Comparison of ENCODE assay signal across 32 mouse cellular contexts in genomic region chr12:108355271-108355670, GRCm38 (mm10). TPM values are rescaled to one million over a fixed set of nuclear protein-coding genes. Genes with fewer than 3 reads are reported as not detected.
DNase-seq lines count a peak whose midpoint lies in the region; ATAC-seq and TF ChIP-seq lines count a peak whose summit lies in the region.
"Had no signal": no experiment of that assay in that cellular context is flagged by ENCODE, and none has a peak within 500 bp of the region (broad histone marks: within the 10 kb centered on the region; RNA-seq: fewer than 3 reads in every experiment).

No protein-coding gene starts in this region.

- H3K4me2 ChIP-seq in embryonic facial prominence, embryonic 15.5 days (replicated peaks) = no peak overlapping the region
- no peak overlapping the region for H3K4me2 ChIP-seq in intestine, postnatal 0 days (replicated peaks; ENCODE audit: low read depth)
- H3K4me2 ChIP-seq: embryonic facial prominence, embryonic 12.5 days; forebrain, embryonic 12.5 days; heart, embryonic 11.5 days; hindbrain, embryonic 12.5 days; intestine, embryonic 15.5 days; lung, embryonic 14.5 days; neural tube, embryonic 15.5 days had no signal

- H3K9me3 ChIP-seq in embryonic facial prominence, embryonic 15.5 days (replicated peaks) = no peaks in the 10 kb centered on the region
- H3K9me3 ChIP-seq in embryonic facial prominence, embryonic 10.5 days = peaks cover 4% of the 10 kb centered on the region; the same call in 1 of the 2 replicates
- H3K9me3 ChIP-seq in intestine, postnatal 0 days (ENCODE audit: control insufficient read depth) = no peaks in the 10 kb centered on the region
- H3K9me3 ChIP-seq: embryonic facial prominence, embryonic 12.5 days; hindbrain, embryonic 12.5 days; intestine, embryonic 15.5 days; neural tube, embryonic 15.5 days had no signal

- peaks cover 42% of the 10 kb centered on the region for H3K27me3 ChIP-seq in embryonic facial prominence, embryonic 15.5 days
- H3K27me3 ChIP-seq in embryonic facial prominence, embryonic 10.5 days (replicated peaks; ENCODE audit: low read depth, poor library complexity, severe bottlenecking) = peaks cover 58% of the 10 kb centered on the region
- H3K27me3 ChIP-seq in intestine, postnatal 0 days (replicated peaks; ENCODE audit: control insufficient read depth, insufficient read depth, low read length) = peaks cover 23% of the 10 kb centered on the region; the same call in 1 of the 2 replicates
- H3K27me3 ChIP-seq: Patski had no signal

- 0 out of 2 replicates have a peak, but pooled peaks have one; percentile 13 for ATAC-seq in embryonic facial prominence, embryonic 15.5 days (ENCODE audit: insufficient number of reproducible peaks, low FRiP score, low TSS enrichment, low read depth)
- no peak for ATAC-seq in intestine, postnatal 0 days
- ATAC-seq: forebrain, postnatal 0 days; hindbrain, postnatal 0 days; intestine, embryonic 15.5 days; Patski had no signal

- H3K27ac ChIP-seq in embryonic facial prominence, embryonic 15.5 days (replicated peaks) = no peak overlapping the region
- no peak overlapping the region for H3K27ac ChIP-seq in embryonic facial prominence, embryonic 10.5 days (replicated peaks)
- no peak overlapping the region for H3K27ac ChIP-seq in intestine, postnatal 0 days (ENCODE audit: low read depth, low read length)
- H3K27ac ChIP-seq: embryonic facial prominence, embryonic 12.5 days; forebrain, embryonic 12.5 days; hindbrain, embryonic 12.5 days; hindbrain, postnatal 0 days; intestine, embryonic 15.5 days; kidney, postnatal 0 days; liver, embryonic 14.5 days; neural tube, embryonic 15.5 days had no signal

- DNase-seq in embryonic facial prominence, embryonic 10.5 days (ENCODE audit: low spot score) = no peak
- peak; percentile 93 for DNase-seq in cerebellum, adult 9-10 months
- peak; percentile 75 to 79 for DNase-seq in cerebellum, postnatal 36 days
- DNase-seq in left cerebral cortex, adult 9 months (ENCODE audit: low spot score in 2 of 2) = no peak
- DNase-seq in c-Kit-positive CD71-positive TER-119-positive erythroid progenitor cells, embryonic 14.5 days (ENCODE audit: low spot score) = no peak
- DNase-seq: adrenal gland, postnatal 14 days; forebrain, postnatal 0 days; heart, adult 11 months; heart, postnatal 36 days; kidney, adult 8-10 months; kidney, postnatal 4 days; liver; lung, embryonic 14.5 days; lung, postnatal 14 days; midbrain, embryonic 14.5 days; retina, postnatal 1 day; right cerebral cortex, postnatal 14 days; thymus, adult 18-20 months; thymus, postnatal 25 days had no signal

- WGBS in embryonic facial prominence, embryonic 15.5 days = 90% methylated on average over 1 of the region's 1 CpGs
- 71% methylated on average over 1 of the region's 1 CpGs for WGBS in embryonic facial prominence, embryonic 10.5 days
- WGBS in intestine, postnatal 0 days = 89% methylated on average over 1 of the region's 1 CpGs

- no peaks in the 10 kb centered on the region for H3K36me3 ChIP-seq in embryonic facial prominence, embryonic 15.5 days
- no peaks in the 10 kb centered on the region for H3K36me3 ChIP-seq in embryonic facial prominence, embryonic 10.5 days (replicated peaks)
- H3K36me3 ChIP-seq in intestine, postnatal 0 days (ENCODE audit: control insufficient read depth, insufficient read depth) = no peaks in the 10 kb centered on the region
- H3K36me3 ChIP-seq: embryonic facial prominence, embryonic 12.5 days; hindbrain, embryonic 12.5 days; intestine, embryonic 15.5 days; neural tube, embryonic 15.5 days had no signal

- no peak for TF ChIP-seq CTCF in intestine, postnatal 0 days (IDR thresholded peaks at IDR 0.05; ENCODE audit: low read depth)

- H3K9ac ChIP-seq in embryonic facial prominence, embryonic 15.5 days = no peak overlapping the region
- no peak overlapping the region for H3K9ac ChIP-seq in intestine, postnatal 0 days (ENCODE audit: low read depth, low read length)
- H3K9ac ChIP-seq: embryonic facial prominence, embryonic 12.5 days; forebrain, embryonic 12.5 days; forebrain, postnatal 0 days; hindbrain, embryonic 12.5 days; intestine, embryonic 15.5 days; liver, embryonic 14.5 days; lung, embryonic 14.5 days; neural tube, embryonic 15.5 days had no signal

- H3K4me3 ChIP-seq in embryonic facial prominence, embryonic 15.5 days (replicated peaks) = no peak overlapping the region
- no peak overlapping the region for H3K4me3 ChIP-seq in embryonic facial prominence, embryonic 10.5 days
- H3K4me3 ChIP-seq in intestine, postnatal 0 days (ENCODE audit: low read depth, low read length) = no peak overlapping the region
- H3K4me3 ChIP-seq: embryonic facial prominence, embryonic 12.5 days; erythroblast, embryonic 14.5 days; forebrain, embryonic 12.5 days; hindbrain, embryonic 12.5 days; intestine, embryonic 15.5 days; neural tube, embryonic 15.5 days had no signal

- H3K4me1 ChIP-seq in embryonic facial prominence, embryonic 15.5 days = peaks cover 11% of the 10 kb centered on the region
- H3K4me1 ChIP-seq in embryonic facial prominence, embryonic 10.5 days = peaks cover 15% of the 10 kb centered on the region
- no peaks in the 10 kb centered on the region for H3K4me1 ChIP-seq in intestine, postnatal 0 days (replicated peaks; ENCODE audit: control insufficient read depth, insufficient read depth, low read length)

RNA-seq across cellular contexts. Expression of gene Eml1, which starts 15.5 kb away (rescaled TPM):
- 58.2 and 64.7 TPM in 2 replicates for polyA plus RNA-seq in embryonic facial prominence, embryonic 15.5 days (2015; fragmentation: Nextera tagmentation; extraction: Ambion mirVana)
- polyA plus RNA-seq in embryonic facial prominence, embryonic 10.5 days (2016; fragmentation: Nextera tagmentation; extraction: Ambion mirVana) = 70.6 and 74.1 TPM in 2 replicates
- 27.8 and 32.9 TPM in 2 replicates for polyA plus RNA-seq in intestine, postnatal 0 days (2015; fragmentation: Nextera tagmentation; extraction: Ambion mirVana)

RNA-seq across cellular contexts. Expression of gene Cyp46a1, which starts 21.1 kb away (rescaled TPM):
- 9.5 and 10.4 TPM in 2 replicates for polyA plus RNA-seq in embryonic facial prominence, embryonic 15.5 days (2015; fragmentation: Nextera tagmentation; extraction: Ambion mirVana)
- 3.9 and 5.8 TPM in 2 replicates for polyA plus RNA-seq in embryonic facial prominence, embryonic 10.5 days (2016; fragmentation: Nextera tagmentation; extraction: Ambion mirVana)
- polyA plus RNA-seq in intestine, postnatal 0 days (2015; fragmentation: Nextera tagmentation; extraction: Ambion mirVana) = 0.85 and 0.86 TPM in 2 replicates
- polyA plus RNA-seq: erythroblast, embryonic 14.5 days had no signal

RNA-seq across cellular contexts. Expression of gene Hhipl1, which starts 49.2 kb away (rescaled TPM):
- 0.62 and 0.67 TPM in 2 replicates for polyA plus RNA-seq in embryonic facial prominence, embryonic 15.5 days (2015; fragmentation: Nextera tagmentation; extraction: Ambion mirVana)
- 0.72 and 0.99 TPM in 2 replicates for polyA plus RNA-seq in embryonic facial prominence, embryonic 10.5 days (2016; fragmentation: Nextera tagmentation; extraction: Ambion mirVana)
- polyA plus RNA-seq in intestine, postnatal 0 days (2015; fragmentation: Nextera tagmentation; extraction: Ambion mirVana) = 0.20 TPM in 2 replicates
- polyA plus RNA-seq: erythroblast, embryonic 14.5 days had no signal

Comparison
In these comparisons a context has a peak if more than half of its experiments do, and no peak if none do; other contexts are left out.
1. DNase-seq: peak in cerebellum, adult 9-10 months (single experiment) and cerebellum, postnatal 36 days (2 of 2); none in embryonic facial prominence, embryonic 10.5 days (single experiment), left cerebral cortex, adult 9 months (0 of 2) and c-Kit-positive CD71-positive TER-119-positive erythroid progenitor cells, embryonic 14.5 days (single experiment).